In genomic region chr1:143917623-143918022, GRCm38 (mm10) we compare ENCODE assay signal across 7 mouse cellular contexts.
A peak's percentile ranks its signal among the peaks of the same experiment; 100 is the strongest.
DNase-seq lines count a peak whose midpoint lies in the region; ATAC-seq lines count a peak whose summit lies in the region.

No protein-coding gene starts in this region.

- no peaks in the 10 kb centered on the region for H3K9me3 ChIP-seq in forebrain, embryonic 16.5 days (ENCODE audit: control insufficient read depth, low read length)
- H3K9me3 ChIP-seq in liver, embryonic 16.5 days (replicated peaks; ENCODE audit: control insufficient read depth, low read length): no peaks in the 10 kb centered on the region

- intact Hi-C loops in heart, postnatal 14 days (cut with DNase I): no loop called here

- H3K27me3 ChIP-seq in forebrain, embryonic 16.5 days (replicated peaks; ENCODE audit: control insufficient read depth, insufficient read depth, low read length): no peaks in the 10 kb centered on the region
- H3K27me3 ChIP-seq in liver, embryonic 16.5 days (ENCODE audit: control insufficient read depth, insufficient read depth, low read depth, low read length): no peaks in the 10 kb centered on the region

- WGBS in forebrain, embryonic 16.5 days: 49% methylated on average over 5 of the region's 5 CpGs
- WGBS in liver, embryonic 16.5 days (ENCODE audit: insufficient replicate concordance): 14% methylated on average over 5 of the region's 5 CpGs

- H3K4me1 ChIP-seq in forebrain, embryonic 16.5 days (replicated peaks; ENCODE audit: control insufficient read depth, insufficient read depth, low read length): peaks cover 4% of the 10 kb centered on the region; the same call in 1 of the 2 replicates
- H3K4me1 ChIP-seq in liver, embryonic 16.5 days (ENCODE audit: control insufficient read depth, low read depth, low read length): no peaks in the 10 kb centered on the region

- no peak overlapping the region for H3K9ac ChIP-seq in forebrain, embryonic 16.5 days (replicated peaks; ENCODE audit: low read depth, low read length)
- no peak overlapping the region for H3K9ac ChIP-seq in liver, embryonic 16.5 days (ENCODE audit: low read depth, low read length)

- peak; percentile 8 for DNase-seq in kidney, postnatal 10 days
- DNase-seq in kidney, adult 9 months: no peak
- peak; percentile 21 to 25 for DNase-seq in heart, postnatal 14 days
- DNase-seq in spleen, postnatal 10 days (ENCODE audit: low spot score in 2 of 2): peak; percentile 23 to 27
- DNase-seq in testis, postnatal 10 days (ENCODE audit: low spot score): no peak

- ATAC-seq in forebrain, embryonic 16.5 days: peak; percentile 80
- 0 out of 2 replicates have a peak, but pooled peaks have one; percentile 17 for ATAC-seq in liver, embryonic 16.5 days (ENCODE audit: low read depth)

- no peak overlapping the region for H3K4me3 ChIP-seq in forebrain, embryonic 16.5 days (replicated peaks; ENCODE audit: low read length)
- no peak overlapping the region for H3K4me3 ChIP-seq in liver, embryonic 16.5 days (ENCODE audit: low read depth, low read length)

- H3K4me2 ChIP-seq in forebrain, embryonic 16.5 days (ENCODE audit: low read length): no peak overlapping the region
- no peak overlapping the region for H3K4me2 ChIP-seq in liver, embryonic 16.5 days (ENCODE audit: low read depth, low read length)

- H3K36me3 ChIP-seq in forebrain, embryonic 16.5 days (ENCODE audit: control insufficient read depth, insufficient read depth): no peaks in the 10 kb centered on the region
- H3K36me3 ChIP-seq in liver, embryonic 16.5 days (ENCODE audit: control insufficient read depth, insufficient read depth): no peaks in the 10 kb centered on the region

- no peak overlapping the region for H3K27ac ChIP-seq in forebrain, embryonic 16.5 days (ENCODE audit: low read length)
- H3K27ac ChIP-seq in liver, embryonic 16.5 days (ENCODE audit: low read length): peak overlapping the region; percentile 71

Comparison
In these comparisons a context has a peak if more than half of its experiments do, and no peak if none do; other contexts are left out.
1. DNase-seq: peak in kidney, postnatal 10 days (single experiment), heart, postnatal 14 days (2 of 2) and spleen, postnatal 10 days (2 of 2); none in kidney, adult 9 months (single experiment) and testis, postnatal 10 days (single experiment).